Comparison of ENCODE assay signal across 14 mouse cellular contexts in the genomic region with DNA sequence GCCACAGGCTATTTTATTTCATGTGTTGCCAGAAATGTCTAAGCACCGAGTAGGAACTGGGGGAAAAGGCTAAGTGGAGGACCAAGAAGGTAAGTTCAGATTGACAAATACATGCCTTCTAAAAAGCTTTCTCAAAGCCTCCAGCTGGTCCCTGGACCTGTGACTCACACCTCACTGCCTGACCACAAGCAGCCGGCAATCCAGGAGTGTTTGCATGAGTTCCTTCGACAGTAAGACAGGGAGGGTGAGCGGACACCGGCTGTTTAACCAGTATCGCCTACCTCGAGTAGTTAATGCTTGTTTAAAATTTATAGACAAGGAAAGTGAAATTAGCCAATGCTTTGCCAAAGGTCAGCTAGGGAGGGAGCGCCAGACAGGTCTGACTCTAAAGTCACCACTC.
DNase-seq lines count a peak whose midpoint lies in the region; ATAC-seq and TF ChIP-seq lines count a peak whose summit lies in the region.
"Had no signal": no experiment of that assay in that cellular context is flagged by ENCODE, and none has a peak within 500 bp of the region (broad histone marks: within the 10 kb centered on the region; RNA-seq: fewer than 3 reads in every experiment).

No protein-coding gene starts in this region.

- dilution Hi-C loops in CH12.LX (cut with MboI; ENCODE audit: extremely low pct_ligation_motif_present, extremely low pct_unique_long_range_greater_than_20kb, low sequenced_read_pairs): no loop called here

- no peak for TF ChIP-seq CTCF in CH12.LX (conservative IDR thresholded peaks at IDR 0.05 in 1 of 2, IDR thresholded peaks at IDR 0.05 in 1 of 2; ENCODE audit: low read depth in 2 of 2, low read length in 2 of 2)
- TF ChIP-seq CTCF in intestine, postnatal 0 days (IDR thresholded peaks at IDR 0.05; ENCODE audit: low read depth): no peak
- TF ChIP-seq CTCF in hindbrain, postnatal 0 days (IDR thresholded peaks at IDR 0.05; ENCODE audit: low read depth): no peak

- no peak overlapping the region for H3K4me3 ChIP-seq in CH12.LX (replicated peaks in 1 of 3; ENCODE audit: low read depth in 2 of 3, low read length in 2 of 3, poor library complexity in 1 of 3)
- H3K4me3 ChIP-seq in intestine, postnatal 0 days (ENCODE audit: low read depth, low read length): no peak overlapping the region
- no peak overlapping the region for H3K4me3 ChIP-seq in midbrain, embryonic 16.5 days (ENCODE audit: low read depth, low read length)
- H3K4me3 ChIP-seq in hindbrain, postnatal 0 days (ENCODE audit: low read length): no peak overlapping the region
- H3K4me3 ChIP-seq: megakaryocyte, embryonic 14.5 days had no signal

- no peaks in the 10 kb centered on the region for H3K9me3 ChIP-seq in CH12.LX (replicated peaks; ENCODE audit: low read length)
- H3K9me3 ChIP-seq in intestine, postnatal 0 days (ENCODE audit: control insufficient read depth): no peaks in the 10 kb centered on the region
- H3K9me3 ChIP-seq in midbrain, embryonic 16.5 days (replicated peaks; ENCODE audit: control insufficient read depth, low read length, poor library complexity, severe bottlenecking): no peaks in the 10 kb centered on the region
- H3K9me3 ChIP-seq in hindbrain, postnatal 0 days (ENCODE audit: low read length): no peaks in the 10 kb centered on the region
- H3K9me3 ChIP-seq: megakaryocyte, embryonic 14.5 days had no signal

- 23% methylated on average over 8 of the region's 8 CpGs for WGBS in intestine, postnatal 0 days
- 84% methylated on average over 8 of the region's 8 CpGs for WGBS in midbrain, embryonic 16.5 days
- WGBS in hindbrain, postnatal 0 days: 78% methylated on average over 8 of the region's 8 CpGs

- H3K79me2 ChIP-seq in CH12.LX (replicated peaks; ENCODE audit: control insufficient read depth, extremely low read depth, insufficient read depth, poor library complexity, severe bottlenecking): no peaks in the 10 kb centered on the region

- H3K4me2 ChIP-seq in CH12.LX (ENCODE audit: insufficient read depth, low read depth, poor library complexity, severe bottlenecking): peak overlapping the region; percentile 96
- no peak overlapping the region for H3K4me2 ChIP-seq in intestine, postnatal 0 days (replicated peaks; ENCODE audit: low read depth)
- no peak overlapping the region for H3K4me2 ChIP-seq in midbrain, embryonic 16.5 days (ENCODE audit: low read length)
- H3K4me2 ChIP-seq in hindbrain, postnatal 0 days (ENCODE audit: low read depth, low read length): no peak overlapping the region
- H3K4me2 ChIP-seq: heart, embryonic 11.5 days had no signal

- H3K36me3 ChIP-seq in CH12.LX (replicated peaks in 1 of 2; ENCODE audit: control insufficient read depth in 1 of 2, insufficient read depth in 1 of 2, low read length in 1 of 2): no peaks in the 10 kb centered on the region
- H3K36me3 ChIP-seq in intestine, postnatal 0 days (ENCODE audit: control insufficient read depth, insufficient read depth): no peaks in the 10 kb centered on the region
- no peaks in the 10 kb centered on the region for H3K36me3 ChIP-seq in midbrain, embryonic 16.5 days (ENCODE audit: control insufficient read depth, insufficient read depth, low read length)
- H3K36me3 ChIP-seq in hindbrain, postnatal 0 days (ENCODE audit: insufficient read depth, low read length): no peaks in the 10 kb centered on the region

- no peak overlapping the region for H3K9ac ChIP-seq in CH12.LX (ENCODE audit: insufficient read depth, low read depth)
- no peak overlapping the region for H3K9ac ChIP-seq in intestine, postnatal 0 days (ENCODE audit: low read depth, low read length)
- H3K9ac ChIP-seq in midbrain, embryonic 16.5 days (ENCODE audit: low read depth, low read length): no peak overlapping the region
- no peak overlapping the region for H3K9ac ChIP-seq in hindbrain, postnatal 0 days (replicated peaks; ENCODE audit: low read length)

- no peak for TF ChIP-seq RAD21 in CH12.LX (IDR thresholded peaks at IDR 0.05; ENCODE audit: low read depth, low read length)

- TF ChIP-seq EP300 in CH12.LX (IDR thresholded peaks at IDR 0.05; ENCODE audit: low read length): peak; percentile 71

- ATAC-seq in intestine, postnatal 0 days: peak; percentile 29; the same call in 1 of the 2 replicates
- no peak for ATAC-seq in midbrain, embryonic 16.5 days
- no peak for ATAC-seq in hindbrain, postnatal 0 days
- ATAC-seq: forebrain, embryonic 16.5 days had no signal

- no peak overlapping the region for H3K27ac ChIP-seq in CH12.LX (ENCODE audit: insufficient read depth, low read depth)
- H3K27ac ChIP-seq in intestine, postnatal 0 days (ENCODE audit: low read depth, low read length): peak overlapping the region; percentile 62
- H3K27ac ChIP-seq in midbrain, embryonic 16.5 days (ENCODE audit: low read length): no peak overlapping the region
- no peak overlapping the region for H3K27ac ChIP-seq in hindbrain, postnatal 0 days

- peaks cover 6 to 33% of the 10 kb centered on the region in 2 experiments for H3K4me1 ChIP-seq in CH12.LX (ENCODE audit: control insufficient read depth in 1 of 2, insufficient read depth in 2 of 2)
- H3K4me1 ChIP-seq in intestine, postnatal 0 days (replicated peaks; ENCODE audit: control insufficient read depth, insufficient read depth, low read length): peaks cover 9% of the 10 kb centered on the region; the same call in 1 of the 2 replicates
- no peaks in the 10 kb centered on the region for H3K4me1 ChIP-seq in midbrain, embryonic 16.5 days (ENCODE audit: control insufficient read depth, insufficient read depth, low read length)
- H3K4me1 ChIP-seq in hindbrain, postnatal 0 days (ENCODE audit: insufficient read depth, low read length): no peaks in the 10 kb centered on the region

- H3K27me3 ChIP-seq in CH12.LX (replicated peaks): no peaks in the 10 kb centered on the region
- H3K27me3 ChIP-seq in intestine, postnatal 0 days (replicated peaks; ENCODE audit: control insufficient read depth, insufficient read depth, low read length): no peaks in the 10 kb centered on the region
- H3K27me3 ChIP-seq in midbrain, embryonic 16.5 days (ENCODE audit: control insufficient read depth, insufficient read depth, low read depth, low read length): no peaks in the 10 kb centered on the region; the same call in 1 of the 2 replicates
- H3K27me3 ChIP-seq in hindbrain, postnatal 0 days (ENCODE audit: insufficient read depth, low read length): no peaks in the 10 kb centered on the region

- in situ Hi-C loops in CH12.LX (cut with MboI; ENCODE audit: low pct_ligation_motif_present, low pct_unique_long_range_greater_than_20kb, low sequenced_read_pairs): no loop called here

- no peak for TF ChIP-seq POLR2A in CH12.LX (IDR thresholded peaks at IDR 0.05; ENCODE audit: low read depth, low read length)

- DNase-seq in adrenal gland, postnatal 14 days: peak; percentile 16
- no peak for DNase-seq in adrenal gland, postnatal 25 days
- DNase-seq in CH12.LX (ENCODE audit: extremely low read depth): peak; percentile 55
- peak; percentile 25 for DNase-seq in kidney, postnatal 10 days
- no peak for DNase-seq in thymus, postnatal 4 days
- no peak for DNase-seq in hindbrain, postnatal 0 days (ENCODE audit: low spot score)
- DNase-seq: cerebellum, adult 9-10 months; right cerebral cortex, postnatal 14 days; thymus, adult 2 months had no signal

TF ChIP-seq in CH12.LX, 34 proteins besides CTCF, POLR2A, EP300 and RAD21:
- TF ChIP-seq BHLHE40 (IDR thresholded peaks at IDR 0.05; ENCODE audit: low read depth, low read length) (peak; percentile 80), MAX (IDR thresholded peaks at IDR 0.05; ENCODE audit: low read length) (0 out of 2 replicates have a peak, but pooled peaks have one; percentile 52), MEF2A (IDR thresholded peaks at IDR 0.05; ENCODE audit: borderline replicate concordance, low read depth, low read length) (0 out of 2 replicates have a peak, but pooled peaks have one; percentile 20), SIN3A (IDR thresholded peaks at IDR 0.05; ENCODE audit: low read length) (peak; percentile 59; the same call in 1 of the 2 replicates), MYC (IDR thresholded peaks at IDR 0.05; ENCODE audit: low read depth, low read length) (0 out of 2 replicates have a peak, but pooled peaks have one; percentile 30), ETS1 (conservative IDR thresholded peaks at IDR 0.05; ENCODE audit: low read depth, low read length) (peak; percentile 84), CHD2 (IDR thresholded peaks at IDR 0.05; ENCODE audit: low read length) (peak; percentile 48; the same call in 1 of the 2 replicates), SMC3 (IDR thresholded peaks at IDR 0.05; ENCODE audit: low read depth, low read length) (no peak), UBTF (IDR thresholded peaks at IDR 0.05; ENCODE audit: low read depth, low read length) (no peak), NRF1 (IDR thresholded peaks at IDR 0.05; ENCODE audit: low read depth, low read length) (no peak), MAFK (IDR thresholded peaks at IDR 0.05; ENCODE audit: insufficient replicate concordance, low read length) (0 out of 2 replicates have a peak, but pooled peaks have one; percentile 22), IRF4 (IDR thresholded peaks at IDR 0.05; ENCODE audit: low read depth, low read length) (peak; percentile 36; the same call in 1 of the 2 replicates), JUN (IDR thresholded peaks at IDR 0.05; ENCODE audit: insufficient read depth, low read depth, low read length) (peak; percentile 16; the same call in 1 of the 2 replicates), TCF12 (IDR thresholded peaks at IDR 0.05; ENCODE audit: low read depth, low read length) (peak; percentile 71), MXI1 (IDR thresholded peaks at IDR 0.05; ENCODE audit: low read depth, low read length) (peak; percentile 55; the same call in 1 of the 2 replicates)

Comparison
In these comparisons a context has a peak if more than half of its experiments do, and no peak if none do; other contexts are left out.
1. DNase-seq: peak in adrenal gland, postnatal 14 days (single experiment), CH12.LX (single experiment) and kidney, postnatal 10 days (single experiment); none in adrenal gland, postnatal 25 days (single experiment), thymus, postnatal 4 days (single experiment) and hindbrain, postnatal 0 days (single experiment).